Mouse (Mus musculus) gonadal fat pad, adult 2 months (tissue): ENCODE measurements at regions not wholly inside any gene's neighbourhood (a gene's known extent, or its start where the extent isn't known, plus 50 kb on each side); places are given as distances from the start of the nearest gene placed in this dataset.
A peak's percentile ranks its signal among the peaks of the same experiment; 100 is the strongest.
"Not testable (repeated sequence)": the region's sequence is repeated elsewhere in the genome, so short reads cannot be mapped to it uniquely, and the experiment has no call there.

ENCODE experiments used
- DNase-seq: peaks from one replicate; pipeline ENCODE4 v3.0.0-alpha.2; 2012; ENCODE audit warnings: low read depth

- DNase-seq, result peak; percentile 98
Observed at GRCm38 (mm10) chr10:95773425-95773980, 69.2 kb downstream of the Gm33543 start.

- DNase-seq, result no peak
Observed at GRCm38 (mm10) chr10:95772811-95773424, 69.8 kb downstream of the Gm33543 start.

GRCm38 (mm10) chr10:95768974-95769373, 73.8 kb downstream of the Gm33543 start:
- DNase-seq, result no peak

- DNase-seq, result no peak
Observed at GRCm38 (mm10) chr10:95767526-95768161, 75.1 kb downstream of the Gm33543 start.

- no peak for DNase-seq
Observed at GRCm38 (mm10) chr10:95764129-95764528, 78.6 kb downstream of the Gm33543 start.

GRCm38 (mm10) chr10:95762632-95763031, 80.1 kb downstream of the Gm33543 start:
- no peak for DNase-seq

- DNase-seq, result no peak
Observed at GRCm38 (mm10) chr10:95761969-95762368, 80.8 kb downstream of the Gm33543 start.

GRCm38 (mm10) chr10:95760121-95760870, 82.4 kb downstream of the Gm33543 start:
- no peak for DNase-seq

- DNase-seq, result no peak
Observed at GRCm38 (mm10) chr10:95758181-95758580, 84.5 kb downstream of the Gm33543 start.

- DNase-seq, result no peak
Observed at GRCm38 (mm10) chr10:95755429-95755828, 82.2 kb upstream of the Anapc15-ps start.

- no peak for DNase-seq
Observed at GRCm38 (mm10) chr10:95753396-95753905, 80.2 kb upstream of the Anapc15-ps start.

GRCm38 (mm10) chr10:95748360-95748759, 75.1 kb upstream of the Anapc15-ps start:
- DNase-seq, result no peak

GRCm38 (mm10) chr10:95747939-95748338, 74.7 kb upstream of the Anapc15-ps start:
- DNase-seq, result no peak

- DNase-seq, result no peak
Observed at GRCm38 (mm10) chr10:95745834-95746620, 72.8 kb upstream of the Anapc15-ps start.

GRCm38 (mm10) chr10:95745254-95745653, 72.0 kb upstream of the Anapc15-ps start:
- no peak for DNase-seq

GRCm38 (mm10) chr10:95743627-95744026, 70.4 kb upstream of the Anapc15-ps start:
- no peak for DNase-seq

GRCm38 (mm10) chr10:95739421-95739820, 66.2 kb upstream of the Anapc15-ps start:
- no peak for DNase-seq

GRCm38 (mm10) chr10:95736743-95737142, 63.5 kb upstream of the Anapc15-ps start:
- DNase-seq, result not testable (repeated sequence)

GRCm38 (mm10) chr10:95731001-95731400, 57.8 kb upstream of the Anapc15-ps start:
- DNase-seq, result no peak

GRCm38 (mm10) chr10:95729890-95730289, 56.6 kb upstream of the Anapc15-ps start:
- DNase-seq, result no peak

- DNase-seq, result no peak
Observed at GRCm38 (mm10) chr10:95725910-95726309, 52.7 kb upstream of the Anapc15-ps start.

- DNase-seq, result no peak
Observed at GRCm38 (mm10) chr10:95725349-95725748, 52.1 kb upstream of the Anapc15-ps start.
